ENCODE assay signal across 17 mouse cellular contexts in genomic region chr11:49883394-49883793, GRCm38 (mm10). TPM values are rescaled to one million over a fixed set of nuclear protein-coding genes. Genes with fewer than 3 reads are reported as not detected.
"Had no signal": no experiment of that assay in that cellular context is flagged by ENCODE, and none has a peak within 500 bp of the region (broad histone marks: within the 10 kb centered on the region; RNA-seq: fewer than 3 reads in every experiment).

No protein-coding gene starts in this region.

- H3K4me2 ChIP-seq: neural tube, embryonic 13.5 days; neural tube, embryonic 15.5 days; stomach, embryonic 15.5 days had no signal

- H3K27me3 ChIP-seq: neural tube, embryonic 13.5 days; neural tube, embryonic 15.5 days; stomach, embryonic 15.5 days had no signal

- H3K9ac ChIP-seq: neural tube, embryonic 13.5 days; neural tube, embryonic 15.5 days; stomach, embryonic 15.5 days had no signal

- H3K4me3 ChIP-seq: neural tube, embryonic 13.5 days; neural tube, embryonic 15.5 days; stomach, embryonic 15.5 days had no signal

- H3K27ac ChIP-seq: neural tube, embryonic 13.5 days; neural tube, embryonic 15.5 days; stomach, embryonic 15.5 days; stomach, postnatal 0 days had no signal

- DNase-seq: retina, postnatal 1 day; right cerebral cortex, adult 18-20 months; right cerebral cortex, postnatal 14 days; right cerebral cortex, postnatal 25 days; right cerebral cortex, postnatal 4 days; spleen, adult 18-20 months; thymus, adult 18-20 months; thymus, adult 2 months; thymus, postnatal 14 days; thymus, postnatal 25 days; thymus, postnatal 36 days; thymus, postnatal 4 days had no signal

- H3K9me3 ChIP-seq: neural tube, embryonic 13.5 days; neural tube, embryonic 15.5 days; stomach, embryonic 15.5 days had no signal

- H3K4me1 ChIP-seq: neural tube, embryonic 13.5 days; neural tube, embryonic 15.5 days; stomach, embryonic 15.5 days had no signal

RNA-seq across cellular contexts. Expression of gene Rasgef1c, which starts 18.2 kb away (rescaled TPM):
- total RNA-seq: neutrophil, adult 5-6 weeks had no signal
